Mouse (Mus musculus) brain, embryonic 14.5 days (tissue): ENCODE data around the gene Hectd4.

Experiments
- CTCF ChIP-seq: fragments of 200-500 bp; IDR thresholded peaks from 2 replicates; pipeline ENCODE4 v1.5.1; 2012; ENCODE audit warnings: inconsistent platforms, mild to moderate bottlenecking, moderate library complexity, borderline replicate concordance; ENCODE audit not compliant: insufficient read depth, insufficient read length; ENCODE audit errors: extremely low read depth
- POLR2A ChIP-seq: fragments of 200-500 bp; IDR thresholded peaks from 2 replicates; pipeline ENCODE4 v1.6.1; 2012; ENCODE audit warnings: mild to moderate bottlenecking, inconsistent platforms, borderline replicate concordance; ENCODE audit not compliant: poor library complexity, insufficient read depth, insufficient read length, severe bottlenecking; ENCODE audit errors: extremely low read depth

- TF ChIP-seq POLR2A: no peak
- no peak for TF ChIP-seq CTCF
Measured at GRCm38 (mm10) chr5:121196764-121197163, 23.3 kb upstream of the Hectd4 start.
